Mouse (Mus musculus): ENCODE results near the gene Dthd1. TPM values are rescaled to one million over a fixed set of nuclear protein-coding genes. Genes with fewer than 3 reads are reported as not detected.

The Dthd1 gene
- polyA plus RNA-seq (2012; rRNA removed) (not detected in 2 replicates), polyA plus RNA-seq (2014; fragmentation: Nextera tagmentation; extraction: Ambion mirVana) (not detected in 2 replicates)

GRCm38 (mm10) chr5:62813402-62814071, at the start of gene Dthd1:
Gene Dthd1, plus strand, starts transcription at chr5:62813823.
- Histone ChIP-seq H3K9ac (ENCODE audit: low read depth, low read length, severe bottlenecking) (no peak within 1 kb of the TSS), H3K27me3 (ENCODE audit: control insufficient read depth, insufficient read depth, low read length) (no peaks in the 10 kb centered on the region), H3K4me2 (replicated peaks; ENCODE audit: low read depth, low read length, severe bottlenecking) (no peak within 1 kb of the TSS), H3K27ac (replicated peaks; ENCODE audit: low read depth, low read length) (no peak within 1 kb of the TSS), H3K9me3 (ENCODE audit: control insufficient read depth, low read length) (no peaks in the 10 kb centered on the region), H3K4me3 (replicated peaks; ENCODE audit: low read length) (no peak within 1 kb of the TSS), H3K36me3 (ENCODE audit: control insufficient read depth, insufficient read depth, low read length) (no peaks in the 10 kb centered on the region), H3K4me1 (ENCODE audit: control insufficient read depth, insufficient read depth, low read length) (no peaks in the 10 kb centered on the region)
- ATAC-seq (ENCODE audit: low FRiP score, low read depth) (no peak), DNase-seq (ENCODE audit: low spot score) (no peak)
- TF ChIP-seq POLR2A (IDR thresholded peaks at IDR 0.05; ENCODE audit: borderline replicate concordance, extremely low read depth, insufficient read depth, insufficient read length) = no peak
- 80% methylated on average over 6 of the region's 6 CpGs for whole genome bisulfite sequencing

- ATAC-seq (ENCODE audit: low FRiP score, low read depth) = no peak
- Histone ChIP-seq H3K4me2 (replicated peaks; ENCODE audit: low read depth, low read length, severe bottlenecking) (no peak overlapping the region), H3K27me3 (ENCODE audit: control insufficient read depth, insufficient read depth, low read length) (peaks cover 5% of the 10 kb centered on the region), H3K27ac (replicated peaks; ENCODE audit: low read depth, low read length) (no peak overlapping the region), H3K9me3 (ENCODE audit: control insufficient read depth, low read length) (no peaks in the 10 kb centered on the region), H3K9ac (ENCODE audit: low read depth, low read length, severe bottlenecking) (no peak overlapping the region), H3K36me3 (ENCODE audit: control insufficient read depth, insufficient read depth, low read length) (no peaks in the 10 kb centered on the region), H3K4me3 (replicated peaks; ENCODE audit: low read length) (no peak overlapping the region), H3K4me1 (ENCODE audit: control insufficient read depth, insufficient read depth, low read length) (no peaks in the 10 kb centered on the region)
- 47% methylated on average over 5 of the region's 5 CpGs for WGBS
- DNase-seq (ENCODE audit: low spot score) = no peak
- TF ChIP-seq POLR2A (IDR thresholded peaks at IDR 0.05; ENCODE audit: borderline replicate concordance, extremely low read depth, insufficient read depth, insufficient read length) = no peak
Measured at GRCm38 (mm10) chr5:62764161-62764560, 49.5 kb upstream of the Dthd1 start.

- peak overlapping the region; percentile 88 for H3K4me2 ChIP-seq (replicated peaks; ENCODE audit: low read depth, low read length, severe bottlenecking)
- H3K36me3 ChIP-seq (ENCODE audit: control insufficient read depth, insufficient read depth, low read length) = no peaks in the 10 kb centered on the region
- DNase-seq (ENCODE audit: low spot score) (no peak), ATAC-seq (ENCODE audit: low FRiP score, low read depth) (no peak)
- H3K9me3 ChIP-seq (ENCODE audit: control insufficient read depth, low read length) = no peaks in the 10 kb centered on the region
- H3K4me1 ChIP-seq (ENCODE audit: control insufficient read depth, insufficient read depth, low read length) = no peaks in the 10 kb centered on the region
- no peak overlapping the region for H3K27ac ChIP-seq (replicated peaks; ENCODE audit: low read depth, low read length)
- peak overlapping the region; percentile 64; the same call in 1 of the 2 replicates for H3K9ac ChIP-seq (ENCODE audit: low read depth, low read length, severe bottlenecking)
- H3K27me3 ChIP-seq (ENCODE audit: control insufficient read depth, insufficient read depth, low read length) = peaks cover 5% of the 10 kb centered on the region
- WGBS = 14% methylated on average over 5 of the region's 5 CpGs
- H3K4me3 ChIP-seq (replicated peaks; ENCODE audit: low read length) = peak overlapping the region; percentile 60
- TF ChIP-seq POLR2A (IDR thresholded peaks at IDR 0.05; ENCODE audit: borderline replicate concordance, extremely low read depth, insufficient read depth, insufficient read length) = no peak
Measured at GRCm38 (mm10) chr5:62765459-62765783, 48.2 kb upstream of the Dthd1 start.

- Histone ChIP-seq H3K9ac (ENCODE audit: low read depth, low read length, severe bottlenecking) (peak within 1 kb of the TSS; percentile 64), H3K4me3 (replicated peaks; ENCODE audit: low read length) (peak within 1 kb of the TSS; percentile 60), H3K4me1 (ENCODE audit: control insufficient read depth, insufficient read depth, low read length) (no peaks in the 10 kb centered on the region), H3K27me3 (ENCODE audit: control insufficient read depth, insufficient read depth, low read length) (peaks cover 5% of the 10 kb centered on the region), H3K27ac (replicated peaks; ENCODE audit: low read depth, low read length) (no peak within 1 kb of the TSS), H3K9me3 (ENCODE audit: control insufficient read depth, low read length) (no peaks in the 10 kb centered on the region), H3K36me3 (ENCODE audit: control insufficient read depth, insufficient read depth, low read length) (no peaks in the 10 kb centered on the region), H3K4me2 (replicated peaks; ENCODE audit: low read depth, low read length, severe bottlenecking) (peak within 1 kb of the TSS; percentile 88)
- ATAC-seq (ENCODE audit: low FRiP score, low read depth) (peak; percentile 66), DNase-seq (ENCODE audit: low spot score) (peak; percentile 7)
- 2% methylated on average over 46 of the region's 106 CpGs for WGBS
- TF ChIP-seq POLR2A (IDR thresholded peaks at IDR 0.05; ENCODE audit: borderline replicate concordance, extremely low read depth, insufficient read depth, insufficient read length) = no peak
Measured at GRCm38 (mm10) chr5:62765784-62766701, 47.6 kb upstream of the Dthd1 start, which contains the start of gene Arap2. Gene Arap2, minus strand, starts transcription at chr5:62766159.

GRCm38 (mm10) chr5:62771775-62772599, 41.6 kb upstream of the Dthd1 start:
- Histone ChIP-seq H3K9ac (ENCODE audit: low read depth, low read length, severe bottlenecking) (no peak overlapping the region), H3K27ac (replicated peaks; ENCODE audit: low read depth, low read length) (no peak overlapping the region), H3K27me3 (ENCODE audit: control insufficient read depth, insufficient read depth, low read length) (peaks cover 3% of the 10 kb centered on the region), H3K4me3 (replicated peaks; ENCODE audit: low read length) (no peak overlapping the region), H3K9me3 (ENCODE audit: control insufficient read depth, low read length) (no peaks in the 10 kb centered on the region), H3K4me1 (ENCODE audit: control insufficient read depth, insufficient read depth, low read length) (no peaks in the 10 kb centered on the region), H3K36me3 (ENCODE audit: control insufficient read depth, insufficient read depth, low read length) (no peaks in the 10 kb centered on the region), H3K4me2 (replicated peaks; ENCODE audit: low read depth, low read length, severe bottlenecking) (no peak overlapping the region)
- no peak for TF ChIP-seq POLR2A (IDR thresholded peaks at IDR 0.05; ENCODE audit: borderline replicate concordance, extremely low read depth, insufficient read depth, insufficient read length)
- WGBS = 81% methylated on average over 11 of the region's 11 CpGs
- ATAC-seq (ENCODE audit: low FRiP score, low read depth) = no peak
- no peak for DNase-seq (ENCODE audit: low spot score)
